Mouse (Mus musculus): ENCODE measurements around the gene Canx. TPM values are rescaled to one million over a fixed set of nuclear protein-coding genes. Genes with fewer than 3 reads are reported as not detected.

Canx gene
- polyA plus RNA-seq, 1 experiment from 2014 or later: 289 TPM

GRCm38 (mm10) chr11:50291321-50292165 is 33.9 kb downstream of the Canx start:
- Histone ChIP-seq H3K27ac (replicated peaks) (peak overlapping the region; percentile 96), H3K36me3 (peaks cover 20% of the 10 kb centered on the region), H3K9me3 (replicated peaks) (no peaks in the 10 kb centered on the region), H3K27me3 (replicated peaks) (no peaks in the 10 kb centered on the region), H3K4me1 (peaks cover 36% of the 10 kb centered on the region), H3K4me2 (peak overlapping the region; percentile 69), H3K9ac (replicated peaks) (peak overlapping the region; percentile 93), H3K4me3 (replicated peaks) (peak overlapping the region; percentile 86)
- ATAC-seq (ENCODE audit: low FRiP score): peak; percentile 82
- WGBS: under 1% methylated on average over 59 of the region's 85 CpGs

- no peak for ATAC-seq (ENCODE audit: low FRiP score)
- Histone ChIP-seq H3K9ac (replicated peaks) (peak overlapping the region; percentile 93), H3K9me3 (replicated peaks) (no peaks in the 10 kb centered on the region), H3K27ac (replicated peaks) (peak overlapping the region; percentile 96), H3K4me1 (peaks cover 36% of the 10 kb centered on the region), H3K27me3 (replicated peaks) (no peaks in the 10 kb centered on the region), H3K36me3 (peaks cover 21% of the 10 kb centered on the region), H3K4me3 (replicated peaks) (peak overlapping the region; percentile 86), H3K4me2 (peak overlapping the region; percentile 69)
- WGBS: 9% methylated on average over 20 of the region's 20 CpGs
These were observed 34.8 kb downstream of the Canx start for GRCm38 (mm10) chr11:50290486-50291225.

- H3K4me2 ChIP-seq: no peak overlapping the region
- H3K9ac ChIP-seq (replicated peaks): no peak overlapping the region
- no peak for ATAC-seq (ENCODE audit: low FRiP score)
- peaks cover 13% of the 10 kb centered on the region for H3K36me3 ChIP-seq
- H3K27ac ChIP-seq (replicated peaks): no peak overlapping the region
- no peak overlapping the region for H3K4me3 ChIP-seq (replicated peaks)
- 92% methylated on average over 1 of the region's 1 CpGs for WGBS
- no peaks in the 10 kb centered on the region for H3K27me3 ChIP-seq (replicated peaks)
- H3K9me3 ChIP-seq (replicated peaks): no peaks in the 10 kb centered on the region
- H3K4me1 ChIP-seq: peaks cover 31% of the 10 kb centered on the region
These were observed 39.0 kb downstream of the Canx start for GRCm38 (mm10) chr11:50286428-50286827.

GRCm38 (mm10) chr11:50285696-50286095 is 39.8 kb downstream of the Canx start:
- H3K27ac ChIP-seq (replicated peaks): no peak overlapping the region
- H3K9me3 ChIP-seq (replicated peaks): no peaks in the 10 kb centered on the region
- no peak overlapping the region for H3K9ac ChIP-seq (replicated peaks)
- WGBS: 92% methylated on average over 7 of the region's 7 CpGs
- H3K4me2 ChIP-seq: no peak overlapping the region
- H3K4me3 ChIP-seq (replicated peaks): no peak overlapping the region
- H3K27me3 ChIP-seq (replicated peaks): no peaks in the 10 kb centered on the region
- no peak for ATAC-seq (ENCODE audit: low FRiP score)
- peaks cover 28% of the 10 kb centered on the region for H3K4me1 ChIP-seq
- peaks cover 13% of the 10 kb centered on the region for H3K36me3 ChIP-seq

- no peaks in the 10 kb centered on the region for H3K27me3 ChIP-seq (replicated peaks)
- 94% methylated on average over 5 of the region's 5 CpGs for WGBS
- H3K9ac ChIP-seq (replicated peaks): no peak overlapping the region
- no peak overlapping the region for H3K4me2 ChIP-seq
- H3K36me3 ChIP-seq: peaks cover 13% of the 10 kb centered on the region
- no peaks in the 10 kb centered on the region for H3K9me3 ChIP-seq (replicated peaks)
- no peak for ATAC-seq (ENCODE audit: low FRiP score)
- no peak overlapping the region for H3K27ac ChIP-seq (replicated peaks)
- peaks cover 24% of the 10 kb centered on the region for H3K4me1 ChIP-seq
- no peak overlapping the region for H3K4me3 ChIP-seq (replicated peaks)
These were observed 40.2 kb downstream of the Canx start for GRCm38 (mm10) chr11:50285263-50285662.

GRCm38 (mm10) chr11:50280053-50280452 is 45.4 kb downstream of the Canx start:
- Histone ChIP-seq H3K4me2 (no peak overlapping the region), H3K27ac (replicated peaks) (no peak overlapping the region), H3K9ac (replicated peaks) (no peak overlapping the region), H3K9me3 (replicated peaks) (no peaks in the 10 kb centered on the region), H3K4me3 (replicated peaks) (no peak overlapping the region), H3K36me3 (no peaks in the 10 kb centered on the region), H3K27me3 (replicated peaks) (no peaks in the 10 kb centered on the region), H3K4me1 (no peaks in the 10 kb centered on the region; the same call in 1 of the 2 replicates)
- WGBS: 82% methylated on average over 1 of the region's 1 CpGs
- ATAC-seq (ENCODE audit: low FRiP score): no peak

- Histone ChIP-seq H3K9ac (replicated peaks) (no peak overlapping the region), H3K4me3 (replicated peaks) (no peak overlapping the region), H3K36me3 (no peaks in the 10 kb centered on the region), H3K4me1 (no peaks in the 10 kb centered on the region; the same call in 1 of the 2 replicates), H3K27ac (replicated peaks) (no peak overlapping the region), H3K4me2 (no peak overlapping the region), H3K9me3 (replicated peaks) (no peaks in the 10 kb centered on the region), H3K27me3 (replicated peaks) (no peaks in the 10 kb centered on the region)
- WGBS: 92% methylated on average over 4 of the region's 4 CpGs
- ATAC-seq (ENCODE audit: low FRiP score): no peak
These were observed 46.5 kb downstream of the Canx start for GRCm38 (mm10) chr11:50279005-50279404.

GRCm38 (mm10) chr11:50277706-50278105 is 47.8 kb downstream of the Canx start:
- 86% methylated on average over 6 of the region's 6 CpGs for WGBS
- ATAC-seq (ENCODE audit: low FRiP score): no peak
- Histone ChIP-seq H3K27ac (replicated peaks) (no peak overlapping the region), H3K4me1 (peaks cover 3% of the 10 kb centered on the region; the same call in 1 of the 2 replicates), H3K27me3 (replicated peaks) (no peaks in the 10 kb centered on the region), H3K36me3 (no peaks in the 10 kb centered on the region), H3K4me3 (replicated peaks) (no peak overlapping the region), H3K4me2 (no peak overlapping the region), H3K9ac (replicated peaks) (no peak overlapping the region), H3K9me3 (replicated peaks) (no peaks in the 10 kb centered on the region)

GRCm38 (mm10) chr11:50277025-50277424 is 48.4 kb downstream of the Canx start:
- H3K4me1 ChIP-seq: peaks cover 4% of the 10 kb centered on the region; the same call in 1 of the 2 replicates
- H3K4me3 ChIP-seq (replicated peaks): no peak overlapping the region
- H3K36me3 ChIP-seq: no peaks in the 10 kb centered on the region
- H3K4me2 ChIP-seq: no peak overlapping the region
- no peak for ATAC-seq (ENCODE audit: low FRiP score)
- H3K27me3 ChIP-seq (replicated peaks): no peaks in the 10 kb centered on the region
- no peak overlapping the region for H3K27ac ChIP-seq (replicated peaks)
- no peaks in the 10 kb centered on the region for H3K9me3 ChIP-seq (replicated peaks)
- H3K9ac ChIP-seq (replicated peaks): no peak overlapping the region

- no peaks in the 10 kb centered on the region for H3K9me3 ChIP-seq (replicated peaks)
- ATAC-seq (ENCODE audit: low FRiP score): no peak
- 90% methylated on average over 5 of the region's 5 CpGs for WGBS
- H3K36me3 ChIP-seq: no peaks in the 10 kb centered on the region
- H3K9ac ChIP-seq (replicated peaks): no peak overlapping the region
- H3K4me3 ChIP-seq (replicated peaks): no peak overlapping the region
- peaks cover 4% of the 10 kb centered on the region; the same call in 1 of the 2 replicates for H3K4me1 ChIP-seq
- H3K27ac ChIP-seq (replicated peaks): no peak overlapping the region
- H3K4me2 ChIP-seq: no peak overlapping the region
- no peaks in the 10 kb centered on the region for H3K27me3 ChIP-seq (replicated peaks)
These were observed 49.8 kb downstream of the Canx start for GRCm38 (mm10) chr11:50275568-50276151.

GRCm38 (mm10) chr11:50275077-50275476 is 50.4 kb downstream of the Canx start:
- no peaks in the 10 kb centered on the region for H3K9me3 ChIP-seq (replicated peaks)
- no peaks in the 10 kb centered on the region for H3K27me3 ChIP-seq (replicated peaks)
- H3K4me2 ChIP-seq: no peak overlapping the region
- WGBS: 85% methylated on average over 2 of the region's 2 CpGs
- no peak overlapping the region for H3K27ac ChIP-seq (replicated peaks)
- H3K36me3 ChIP-seq: no peaks in the 10 kb centered on the region
- H3K4me1 ChIP-seq: peaks cover 4% of the 10 kb centered on the region; the same call in 1 of the 2 replicates
- no peak overlapping the region for H3K4me3 ChIP-seq (replicated peaks)
- no peak overlapping the region for H3K9ac ChIP-seq (replicated peaks)
- ATAC-seq (ENCODE audit: low FRiP score): no peak
